Mouse (Mus musculus): ENCODE measurements around the gene Ssna1. TPM values are rescaled to one million over a fixed set of nuclear protein-coding genes. Genes with fewer than 3 reads are reported as not detected.

Ssna1 gene
- polyA plus RNA-seq, 2 experiments = 135 to 267 TPM

GRCm38 (mm10) chr2:25228431-25228889, 43.8 kb downstream of the Ssna1 start:
- H3K4me1 ChIP-seq (ENCODE audit: control insufficient read depth, insufficient read depth, low read length) = peaks cover 9% of the 10 kb centered on the region
- H3K4me2 ChIP-seq (replicated peaks; ENCODE audit: low read depth, low read length, severe bottlenecking) = peak overlapping the region; percentile 24; the same call in 1 of the 2 replicates
- ATAC-seq (ENCODE audit: low FRiP score, low read depth) (no peak), DNase-seq (ENCODE audit: low spot score) (peak; percentile 84)
- no peak overlapping the region for H3K9ac ChIP-seq (ENCODE audit: low read depth, low read length, severe bottlenecking)
- no peak for TF ChIP-seq POLR2A (IDR thresholded peaks at IDR 0.05; ENCODE audit: borderline replicate concordance, extremely low read depth, insufficient read depth, insufficient read length)
- 3% methylated on average over 7 of the region's 7 CpGs for WGBS
- H3K4me3 ChIP-seq (replicated peaks; ENCODE audit: low read length) = no peak overlapping the region
- no peaks in the 10 kb centered on the region for H3K36me3 ChIP-seq (ENCODE audit: control insufficient read depth, insufficient read depth, low read length)
- H3K27me3 ChIP-seq (ENCODE audit: control insufficient read depth, insufficient read depth, low read length) = no peaks in the 10 kb centered on the region
- H3K27ac ChIP-seq (replicated peaks; ENCODE audit: low read depth, low read length) = peak overlapping the region; percentile 34; the same call in 1 of the 2 replicates
- H3K9me3 ChIP-seq (ENCODE audit: control insufficient read depth, low read length) = no peaks in the 10 kb centered on the region

DNA sequence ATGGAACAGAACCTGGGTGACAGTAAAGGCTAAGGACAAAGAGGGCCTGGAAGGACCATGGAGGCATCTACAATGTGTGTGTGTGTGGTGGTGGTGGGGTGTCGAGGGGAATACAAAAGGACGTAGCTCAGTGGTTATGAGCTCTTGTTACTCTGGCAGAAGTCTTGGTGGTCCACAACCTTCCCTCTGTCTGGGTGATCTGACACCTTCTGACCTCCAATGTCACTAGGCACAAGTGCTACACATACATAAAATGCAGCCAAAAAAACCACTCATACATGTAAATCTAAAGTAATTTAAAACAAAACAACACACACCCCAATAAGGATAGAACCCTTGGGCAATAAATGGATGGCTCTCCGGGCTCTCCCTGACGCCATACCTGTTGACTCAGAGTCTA, 44.8 kb downstream of the Ssna1 start:
- Histone ChIP-seq H3K4me1 (ENCODE audit: control insufficient read depth, insufficient read depth, low read length) (peaks cover 12% of the 10 kb centered on the region), H3K27me3 (ENCODE audit: control insufficient read depth, insufficient read depth, low read length) (no peaks in the 10 kb centered on the region), H3K4me2 (replicated peaks; ENCODE audit: low read depth, low read length, severe bottlenecking) (no peak overlapping the region), H3K9me3 (ENCODE audit: control insufficient read depth, low read length) (no peaks in the 10 kb centered on the region), H3K4me3 (replicated peaks; ENCODE audit: low read length) (no peak overlapping the region), H3K9ac (ENCODE audit: low read depth, low read length, severe bottlenecking) (no peak overlapping the region), H3K36me3 (ENCODE audit: control insufficient read depth, insufficient read depth, low read length) (no peaks in the 10 kb centered on the region), H3K27ac (replicated peaks; ENCODE audit: low read depth, low read length) (no peak overlapping the region)
- no peak for DNase-seq (ENCODE audit: low spot score)
- no peak for ATAC-seq (ENCODE audit: low FRiP score, low read depth)
- WGBS = 87% methylated on average over 4 of the region's 4 CpGs
- no peak for TF ChIP-seq POLR2A (IDR thresholded peaks at IDR 0.05; ENCODE audit: borderline replicate concordance, extremely low read depth, insufficient read depth, insufficient read length)

DNA sequence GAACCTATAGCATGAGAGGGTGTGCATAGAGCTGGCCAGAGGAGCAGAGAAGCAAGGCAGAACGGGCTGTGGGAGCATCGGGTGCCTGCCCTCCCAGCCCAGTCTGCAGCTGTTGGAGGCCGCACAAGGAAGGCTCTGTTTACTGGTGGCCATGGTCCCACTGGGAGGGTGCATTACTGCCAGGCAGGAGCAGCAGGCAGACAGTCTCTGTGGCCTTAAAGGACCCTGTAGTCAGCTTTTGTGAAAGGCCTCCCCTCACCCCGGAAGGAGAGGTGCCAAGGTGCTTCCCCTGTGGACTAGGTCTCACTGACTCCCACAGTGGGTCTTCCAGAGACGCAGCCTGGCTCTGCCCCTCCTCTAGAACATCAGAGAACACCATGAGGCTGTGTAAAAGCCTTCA, 45.4 kb downstream of the Ssna1 start:
- no peaks in the 10 kb centered on the region for H3K9me3 ChIP-seq (ENCODE audit: control insufficient read depth, low read length)
- no peak overlapping the region for H3K4me3 ChIP-seq (replicated peaks; ENCODE audit: low read length)
- peaks cover 2% of the 10 kb centered on the region; the same call in 1 of the 2 replicates for H3K36me3 ChIP-seq (ENCODE audit: control insufficient read depth, insufficient read depth, low read length)
- TF ChIP-seq POLR2A (IDR thresholded peaks at IDR 0.05; ENCODE audit: borderline replicate concordance, extremely low read depth, insufficient read depth, insufficient read length) = no peak
- H3K4me1 ChIP-seq (ENCODE audit: control insufficient read depth, insufficient read depth, low read length) = peaks cover 12% of the 10 kb centered on the region
- no peak overlapping the region for H3K27ac ChIP-seq (replicated peaks; ENCODE audit: low read depth, low read length)
- WGBS = 65% methylated on average over 5 of the region's 5 CpGs
- DNase-seq (ENCODE audit: low spot score) (no peak), ATAC-seq (ENCODE audit: low FRiP score, low read depth) (no peak)
- no peak overlapping the region for H3K9ac ChIP-seq (ENCODE audit: low read depth, low read length, severe bottlenecking)
- no peaks in the 10 kb centered on the region for H3K27me3 ChIP-seq (ENCODE audit: control insufficient read depth, insufficient read depth, low read length)
- no peak overlapping the region for H3K4me2 ChIP-seq (replicated peaks; ENCODE audit: low read depth, low read length, severe bottlenecking)

GRCm38 (mm10) chr2:25225811-25226379, 46.3 kb downstream of the Ssna1 start:
- Histone ChIP-seq H3K9me3 (ENCODE audit: control insufficient read depth, low read length) (no peaks in the 10 kb centered on the region), H3K4me3 (replicated peaks; ENCODE audit: low read length) (no peak overlapping the region), H3K27ac (replicated peaks; ENCODE audit: low read depth, low read length) (peak overlapping the region; percentile 91; the same call in 1 of the 2 replicates), H3K36me3 (ENCODE audit: control insufficient read depth, insufficient read depth, low read length) (peaks cover 9% of the 10 kb centered on the region; the same call in 1 of the 2 replicates), H3K4me2 (replicated peaks; ENCODE audit: low read depth, low read length, severe bottlenecking) (peak overlapping the region; percentile 50; the same call in 1 of the 2 replicates), H3K9ac (ENCODE audit: low read depth, low read length, severe bottlenecking) (no peak overlapping the region), H3K4me1 (ENCODE audit: control insufficient read depth, insufficient read depth, low read length) (peaks cover 12% of the 10 kb centered on the region), H3K27me3 (ENCODE audit: control insufficient read depth, insufficient read depth, low read length) (no peaks in the 10 kb centered on the region)
- ATAC-seq (ENCODE audit: low FRiP score, low read depth) = no peak
- no peak for DNase-seq (ENCODE audit: low spot score)
- 65% methylated on average over 8 of the region's 8 CpGs for WGBS
- TF ChIP-seq POLR2A (IDR thresholded peaks at IDR 0.05; ENCODE audit: borderline replicate concordance, extremely low read depth, insufficient read depth, insufficient read length) = no peak

GRCm38 (mm10) chr2:25224766-25225752, 47.2 kb downstream of the Ssna1 start:
- WGBS = 2% methylated on average over 35 of the region's 41 CpGs
- peak overlapping the region; percentile 91 for H3K27ac ChIP-seq (replicated peaks; ENCODE audit: low read depth, low read length)
- peaks cover 12% of the 10 kb centered on the region for H3K4me1 ChIP-seq (ENCODE audit: control insufficient read depth, insufficient read depth, low read length)
- H3K9me3 ChIP-seq (ENCODE audit: control insufficient read depth, low read length) = no peaks in the 10 kb centered on the region
- TF ChIP-seq POLR2A (IDR thresholded peaks at IDR 0.05; ENCODE audit: borderline replicate concordance, extremely low read depth, insufficient read depth, insufficient read length) = peak; percentile 78; the same call in 1 of the 2 replicates
- H3K36me3 ChIP-seq (ENCODE audit: control insufficient read depth, insufficient read depth, low read length) = peaks cover 9% of the 10 kb centered on the region; the same call in 1 of the 2 replicates
- H3K9ac ChIP-seq (ENCODE audit: low read depth, low read length, severe bottlenecking) = peak overlapping the region; percentile 72
- ATAC-seq (ENCODE audit: low FRiP score, low read depth) (peak; percentile 96), DNase-seq (ENCODE audit: low spot score) (peak; percentile 100)
- peak overlapping the region; percentile 50 for H3K4me2 ChIP-seq (replicated peaks; ENCODE audit: low read depth, low read length, severe bottlenecking)
- H3K4me3 ChIP-seq (replicated peaks; ENCODE audit: low read length) = peak overlapping the region; percentile 86
- H3K27me3 ChIP-seq (ENCODE audit: control insufficient read depth, insufficient read depth, low read length) = no peaks in the 10 kb centered on the region

Measured in limb, embryonic 14.5 days (tissue).